Comparison of ENCODE assay signal across 10 mouse cellular contexts in the genomic region with DNA sequence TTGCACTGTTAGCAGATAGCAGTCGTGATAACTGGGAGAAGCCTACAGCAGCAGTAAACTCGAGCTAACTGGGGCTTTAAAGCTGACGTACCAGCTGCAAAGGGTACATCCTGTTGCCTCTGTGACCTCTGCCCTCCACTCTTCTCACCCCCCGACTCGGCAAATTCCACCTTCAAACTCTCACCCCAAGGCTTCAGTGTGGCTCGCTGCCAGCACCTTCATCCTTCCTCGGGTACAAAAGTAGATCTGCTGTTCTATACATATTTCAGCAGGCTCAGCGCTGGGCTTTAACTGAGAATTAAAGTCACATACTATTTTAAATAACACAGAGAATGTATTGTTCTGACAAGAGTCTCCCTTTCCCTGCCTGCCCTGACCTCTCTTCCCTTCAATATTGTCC.
A peak's percentile ranks its signal among the peaks of the same experiment; 100 is the strongest.
DNase-seq lines count a peak whose midpoint lies in the region; ATAC-seq lines count a peak whose summit lies in the region.
"Had no signal": no experiment of that assay in that cellular context is flagged by ENCODE, and none has a peak within 500 bp of the region (broad histone marks: within the 10 kb centered on the region; RNA-seq: fewer than 3 reads in every experiment).

No protein-coding gene starts in this region.

- DNase-seq in testis, postnatal 10 days (ENCODE audit: low spot score) = peak; percentile 46
- DNase-seq in testis, postnatal 14 days (ENCODE audit: low spot score) = no peak
- peak; percentile 46 for DNase-seq in midbrain, embryonic 14.5 days
- DNase-seq in adrenal gland, adult (ENCODE audit: inconsistent age in 2 of 2, low spot score in 1 of 2) = no peak
- no peak for DNase-seq in gastrocnemius, adult 18-20 months (ENCODE audit: low spot score)
- no peak for DNase-seq in ovary, postnatal 36 days (ENCODE audit: low spot score)
- DNase-seq: heart, adult 2 months; right cerebral cortex, postnatal 25 days had no signal

- H3K9me3 ChIP-seq in forebrain, embryonic 16.5 days (ENCODE audit: control insufficient read depth, low read length) = no peaks in the 10 kb centered on the region
- no peaks in the 10 kb centered on the region for H3K9me3 ChIP-seq in forebrain, embryonic 12.5 days
- no peaks in the 10 kb centered on the region for H3K9me3 ChIP-seq in midbrain, embryonic 14.5 days (ENCODE audit: control insufficient read depth, low read length)

- H3K27me3 ChIP-seq in forebrain, embryonic 16.5 days (replicated peaks; ENCODE audit: control insufficient read depth, insufficient read depth, low read length) = no peaks in the 10 kb centered on the region
- H3K27me3 ChIP-seq in forebrain, embryonic 12.5 days = 0 out of 2 replicates have a peak, but pooled peaks cover 3% of the 10 kb centered on the region
- H3K27me3 ChIP-seq in midbrain, embryonic 14.5 days (ENCODE audit: control insufficient read depth, insufficient read depth, low read length) = no peaks in the 10 kb centered on the region

- H3K27ac ChIP-seq in forebrain, embryonic 16.5 days (ENCODE audit: low read length) = no peak overlapping the region
- no peak overlapping the region for H3K27ac ChIP-seq in forebrain, embryonic 12.5 days
- H3K27ac ChIP-seq in midbrain, embryonic 14.5 days (replicated peaks; ENCODE audit: low read depth, low read length) = peak overlapping the region; percentile 46
- H3K27ac ChIP-seq: heart, adult 2 months had no signal

- WGBS in forebrain, embryonic 16.5 days = 19% methylated on average over 8 of the region's 8 CpGs
- 16% methylated on average over 8 of the region's 8 CpGs for WGBS in forebrain, embryonic 12.5 days
- 6% methylated on average over 8 of the region's 8 CpGs for WGBS in midbrain, embryonic 14.5 days

- no peaks in the 10 kb centered on the region for H3K36me3 ChIP-seq in forebrain, embryonic 16.5 days (ENCODE audit: control insufficient read depth, insufficient read depth)
- no peaks in the 10 kb centered on the region for H3K36me3 ChIP-seq in forebrain, embryonic 12.5 days (replicated peaks)
- H3K36me3 ChIP-seq in midbrain, embryonic 14.5 days (ENCODE audit: control insufficient read depth, insufficient read depth, low read length) = no peaks in the 10 kb centered on the region

- H3K9ac ChIP-seq in forebrain, embryonic 16.5 days (replicated peaks; ENCODE audit: low read depth, low read length) = no peak overlapping the region
- H3K9ac ChIP-seq in forebrain, embryonic 12.5 days = no peak overlapping the region
- H3K9ac ChIP-seq in midbrain, embryonic 14.5 days (replicated peaks; ENCODE audit: low read length) = peak overlapping the region; percentile 7; the same call in 1 of the 2 replicates

- ATAC-seq in forebrain, embryonic 16.5 days = no peak
- ATAC-seq in forebrain, embryonic 12.5 days (ENCODE audit: low FRiP score) = no peak
- ATAC-seq in midbrain, embryonic 14.5 days (ENCODE audit: low FRiP score, low TSS enrichment) = no peak

- H3K4me3 ChIP-seq in forebrain, embryonic 16.5 days (replicated peaks; ENCODE audit: low read length) = no peak overlapping the region
- no peak overlapping the region for H3K4me3 ChIP-seq in forebrain, embryonic 12.5 days (replicated peaks)
- no peak overlapping the region for H3K4me3 ChIP-seq in midbrain, embryonic 14.5 days (replicated peaks; ENCODE audit: low read depth, low read length)
- H3K4me3 ChIP-seq: heart, adult 2 months had no signal

- H3K4me1 ChIP-seq in forebrain, embryonic 16.5 days (replicated peaks; ENCODE audit: control insufficient read depth, insufficient read depth, low read length) = peaks cover 5% of the 10 kb centered on the region; the same call in 1 of the 2 replicates
- H3K4me1 ChIP-seq in forebrain, embryonic 12.5 days = peaks cover 30% of the 10 kb centered on the region
- peaks cover 33% of the 10 kb centered on the region for H3K4me1 ChIP-seq in midbrain, embryonic 14.5 days (ENCODE audit: control insufficient read depth, insufficient read depth, low read length)

- H3K4me2 ChIP-seq in forebrain, embryonic 16.5 days (ENCODE audit: low read length) = 0 out of 2 replicates have a peak overlapping the region, but pooled peaks have one; percentile 7
- no peak overlapping the region for H3K4me2 ChIP-seq in forebrain, embryonic 12.5 days
- peak overlapping the region; percentile 43 for H3K4me2 ChIP-seq in midbrain, embryonic 14.5 days (ENCODE audit: low read length)

Comparison
In these comparisons a context has a peak if more than half of its experiments do, and no peak if none do; other contexts are left out.
1. DNase-seq: peak in testis, postnatal 10 days (single experiment) and midbrain, embryonic 14.5 days (single experiment); none in testis, postnatal 14 days (single experiment), adrenal gland, adult (0 of 2), gastrocnemius, adult 18-20 months (single experiment) and ovary, postnatal 36 days (single experiment).